Mouse (Mus musculus) lung, adult 18-20 months (tissue): ENCODE measurements around the gene Itsn2.

Experiments used
- DNase-seq, 2 experiments: peaks; one replicate each; pipeline ENCODE4 v3.0.0; 2022; ENCODE audit warnings: mixed read lengths in 2 of 2

Itsn2 gene

GRCm38 (mm10) chr12:4598666-4599428, 6.4 kb downstream of the Itsn2 start:
- no peak for DNase-seq

DNA sequence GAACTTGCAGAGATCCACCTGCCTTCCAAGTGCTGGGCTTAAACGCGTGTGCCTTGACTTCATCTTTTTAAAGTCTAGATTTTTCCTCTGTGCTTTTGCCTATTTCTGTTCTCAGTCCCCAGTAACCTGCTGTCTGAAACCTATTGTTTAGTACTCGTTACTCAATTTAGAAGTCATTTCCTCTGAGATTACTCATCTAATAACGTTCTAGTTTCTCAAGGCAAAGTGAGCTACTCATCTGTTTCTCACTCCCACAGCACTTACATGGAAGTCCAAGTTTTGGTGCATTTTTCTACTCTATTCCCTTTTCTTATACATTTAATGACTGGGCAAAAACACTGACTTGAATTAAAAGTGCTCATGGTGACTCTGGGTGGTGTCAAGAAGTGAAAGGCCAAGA, 7.3 kb downstream of the Itsn2 start:
- no peak for DNase-seq

- DNase-seq: no peak
These were observed 14.2 kb downstream of the Itsn2 start for GRCm38 (mm10) chr12:4606625-4607024.

- DNase-seq: no peak
These were observed 22.3 kb downstream of the Itsn2 start for GRCm38 (mm10) chr12:4614722-4615121.

DNA sequence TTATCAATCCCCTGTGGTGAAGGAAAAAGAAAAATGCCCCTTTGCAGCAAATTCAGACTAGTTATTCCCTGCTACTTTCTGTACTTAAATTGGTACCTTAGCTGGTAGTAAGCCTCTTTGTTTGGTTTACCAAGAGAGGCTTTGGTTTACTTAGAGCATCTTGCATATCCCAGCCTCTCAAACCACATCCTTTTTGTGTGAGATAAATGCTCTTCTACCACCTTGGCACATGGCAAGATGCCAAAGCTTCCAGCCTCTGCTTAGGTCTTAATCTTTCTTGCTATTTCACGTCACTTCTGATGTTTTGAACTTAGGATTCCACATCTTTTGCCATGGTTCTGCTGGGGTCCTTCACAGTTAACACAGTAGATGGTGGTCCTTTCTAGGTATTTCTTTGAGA, 31.8 kb downstream of the Itsn2 start:
- DNase-seq: no peak

DNA sequence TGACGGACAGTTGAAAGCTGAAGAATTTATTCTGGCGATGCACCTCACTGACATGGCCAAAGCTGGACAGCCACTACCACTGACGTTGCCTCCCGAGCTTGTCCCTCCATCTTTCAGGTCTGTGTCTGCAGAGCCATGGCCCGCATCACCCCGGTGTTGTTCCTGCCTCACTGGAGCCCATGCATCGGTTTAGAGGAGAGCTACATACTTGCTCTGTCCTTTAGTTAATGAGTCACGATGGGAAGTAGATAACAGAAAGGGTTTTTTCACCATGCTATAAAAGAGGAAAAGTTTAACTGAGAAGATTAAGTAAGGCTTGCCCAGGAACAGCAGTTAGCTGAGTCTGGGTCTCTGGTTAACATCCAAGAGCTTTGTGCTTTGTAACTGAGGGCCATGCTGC, 40.5 kb downstream of the Itsn2 start:
- DNase-seq: no peak

DNA sequence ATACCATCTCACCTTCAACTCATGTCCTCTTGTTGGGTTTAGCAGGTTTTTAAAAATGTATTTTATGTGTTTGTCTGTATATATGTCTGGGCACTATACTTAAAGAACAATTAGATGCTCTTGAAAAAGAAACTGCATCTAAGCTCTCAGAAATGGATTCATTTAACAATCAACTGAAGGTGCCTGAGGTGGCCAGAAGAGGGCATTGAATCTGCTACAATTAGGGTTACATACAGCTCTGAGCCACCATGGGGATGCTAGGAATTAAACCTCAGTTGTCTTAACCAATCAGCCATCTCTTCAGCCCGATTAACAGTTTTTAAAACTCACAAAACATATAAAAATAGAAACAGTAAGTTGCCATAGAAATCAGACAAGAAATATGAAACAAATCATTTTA, 46.0 kb downstream of the Itsn2 start:
- DNase-seq: no peak

DNA sequence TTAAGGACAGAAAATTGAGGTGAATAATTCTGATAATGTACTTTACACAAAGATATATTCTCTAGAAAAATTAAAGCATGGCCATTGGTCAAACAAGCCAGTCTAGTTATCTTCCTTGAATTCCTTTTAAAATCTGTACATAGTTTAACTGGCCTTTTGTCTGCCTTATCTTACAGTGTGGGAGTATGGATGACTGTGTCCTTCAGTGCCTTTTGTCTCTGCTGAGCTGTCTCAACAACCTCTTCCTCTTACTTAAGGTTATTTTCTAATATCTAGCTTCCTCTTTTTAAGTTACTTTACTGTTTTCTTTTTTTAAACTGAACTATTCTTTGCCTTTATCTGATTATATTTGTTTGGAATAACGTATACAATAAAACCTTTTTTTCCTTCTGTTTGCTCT, 48.3 kb downstream of the Itsn2 start:
- DNase-seq: no peak

- no peak for DNase-seq
These were observed 64.4 kb downstream of the Itsn2 start for GRCm38 (mm10) chr12:4656813-4657212.

- DNase-seq: no peak
These were observed 72.7 kb downstream of the Itsn2 start for GRCm38 (mm10) chr12:4664929-4665674.

DNA sequence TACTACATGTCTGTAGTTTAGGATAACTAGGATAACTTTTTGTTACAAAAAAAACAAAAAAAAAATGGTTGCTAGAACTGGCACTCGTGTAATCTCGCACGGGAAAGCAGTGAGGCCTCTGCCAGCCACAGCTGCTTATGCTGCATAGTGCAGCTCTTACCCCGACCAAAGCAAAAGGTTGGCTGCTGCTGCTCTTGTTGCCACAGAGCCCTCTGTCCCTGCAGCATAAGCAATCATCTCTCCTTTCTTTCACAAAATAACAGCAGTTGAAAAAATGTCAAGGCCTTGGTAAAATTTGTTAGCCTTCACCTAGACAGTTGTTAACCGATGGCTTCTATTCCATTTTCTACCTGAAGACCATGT, 73.2 kb downstream of the Itsn2 start:
- DNase-seq: no peak

GRCm38 (mm10) chr12:4676336-4676735, 83.9 kb downstream of the Itsn2 start:
- no peak for DNase-seq

GRCm38 (mm10) chr12:4679971-4680370, 87.5 kb downstream of the Itsn2 start:
- DNase-seq: no peak

- no peak for DNase-seq
These were observed 93.0 kb downstream of the Itsn2 start for GRCm38 (mm10) chr12:4685441-4685840.

GRCm38 (mm10) chr12:4688386-4688785, 95.9 kb downstream of the Itsn2 start:
- DNase-seq: no peak

DNA sequence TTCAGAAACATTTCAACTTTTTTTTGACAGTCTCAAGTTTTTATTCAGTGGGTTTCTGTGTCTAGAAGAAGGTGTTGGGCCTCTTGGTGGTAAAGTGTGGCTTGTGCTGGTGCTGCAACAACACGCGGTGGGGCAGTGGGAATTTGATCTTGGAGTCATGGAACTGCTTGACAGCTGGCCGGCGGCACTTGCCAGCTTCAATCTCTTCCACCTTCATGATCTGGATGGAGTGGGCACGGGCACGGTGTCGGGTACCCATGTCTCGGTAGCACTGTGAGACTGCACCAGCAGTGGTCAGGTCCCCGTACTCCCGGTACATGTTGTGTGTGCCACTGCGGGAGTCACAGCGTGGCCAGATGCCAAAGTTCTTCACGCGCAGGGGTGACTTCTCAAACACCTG, 96.9 kb downstream of the Itsn2 start:
- no peak for DNase-seq

DNA sequence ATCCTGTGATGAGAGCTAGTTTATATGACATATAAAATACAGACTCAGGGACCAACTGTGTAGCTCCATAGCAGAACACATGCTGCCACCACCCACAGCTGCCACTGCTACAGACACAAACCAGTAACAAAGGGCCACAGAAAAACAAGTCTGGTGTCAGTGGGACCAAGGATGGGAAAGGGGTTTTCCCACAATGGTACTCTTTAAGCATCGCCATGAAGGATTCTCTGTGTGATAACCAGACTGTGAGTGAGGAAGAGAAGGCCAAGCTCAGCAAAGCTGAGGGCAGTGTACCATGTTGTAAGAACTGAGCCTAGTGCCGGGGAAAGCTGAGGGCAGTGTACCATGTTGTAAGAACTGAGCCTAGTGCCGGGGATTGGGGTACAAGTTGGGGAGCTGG, 98.8 kb downstream of the Itsn2 start:
- DNase-seq: no peak

DNA sequence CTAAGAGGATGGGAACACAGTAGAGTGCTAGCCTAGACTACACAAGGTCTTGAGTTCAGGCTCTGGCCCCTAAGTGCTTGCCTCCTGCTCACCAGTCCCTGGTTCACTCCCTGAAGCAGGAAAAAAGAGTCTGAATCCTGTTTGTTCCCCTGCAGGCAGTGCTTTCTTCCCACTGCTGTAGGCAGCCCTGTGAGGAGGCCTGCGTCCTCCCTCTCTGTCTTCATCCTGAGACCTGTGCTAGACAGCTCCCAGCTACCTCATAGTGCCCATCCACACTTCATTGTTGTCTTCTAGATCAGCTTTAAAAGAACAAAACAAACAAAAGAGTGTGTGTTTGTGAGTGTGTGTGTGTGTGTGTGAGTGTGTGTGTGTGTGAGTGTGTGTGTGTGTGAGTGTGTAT, 102.1 kb downstream of the Itsn2 start:
- DNase-seq: no peak

GRCm38 (mm10) chr12:4705626-4706025, 113.2 kb downstream of the Itsn2 start:
- DNase-seq: peak in 1 of 2 experiments; percentile 19

- no peak for DNase-seq
These were observed 113.7 kb downstream of the Itsn2 start for GRCm38 (mm10) chr12:4706175-4706574.

DNA sequence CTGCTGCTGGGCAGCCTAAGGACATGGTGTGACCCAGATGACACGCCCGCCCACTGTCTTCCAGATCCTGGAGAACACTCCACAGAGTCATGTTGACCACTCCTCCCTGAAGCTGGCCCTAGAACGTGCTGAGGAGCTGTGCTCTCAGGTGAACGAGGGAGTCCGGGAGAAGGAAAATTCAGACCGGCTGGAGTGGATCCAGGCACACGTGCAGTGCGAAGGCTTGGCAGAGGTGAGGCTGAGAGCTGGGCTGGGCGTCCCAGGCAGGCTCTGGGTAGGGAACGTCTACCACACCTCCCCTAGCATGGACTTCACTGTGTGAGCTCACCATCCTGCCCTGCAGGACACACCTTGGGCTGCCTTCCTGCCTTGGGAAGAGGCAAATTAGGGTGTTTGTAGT, 114.5 kb downstream of the Itsn2 start:
- DNase-seq: peak; percentile 24 to 52

DNA sequence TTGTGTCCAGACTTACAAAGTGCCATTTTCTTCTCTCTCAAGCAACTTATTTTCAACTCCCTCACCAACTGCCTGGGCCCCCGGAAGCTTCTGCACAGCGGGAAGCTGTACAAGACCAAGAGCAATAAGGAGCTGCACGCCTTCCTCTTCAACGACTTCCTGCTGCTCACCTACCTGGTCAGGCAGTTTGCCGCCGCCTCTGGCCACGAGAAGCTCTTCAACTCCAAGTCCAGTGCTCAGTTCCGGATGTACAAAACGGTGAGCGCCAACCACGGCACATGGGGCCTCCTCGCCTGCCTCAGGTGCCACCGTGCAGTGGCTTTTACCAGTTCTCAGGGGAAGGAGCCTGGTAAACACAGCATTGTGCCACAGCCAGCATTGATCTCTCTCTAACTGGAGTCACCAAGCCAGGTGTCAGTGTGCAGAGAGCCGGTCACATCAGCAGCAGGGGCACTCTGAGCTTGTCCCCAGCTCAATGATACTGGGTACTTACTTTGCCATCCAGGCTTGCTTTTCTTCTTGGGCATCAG, 115.1 kb downstream of the Itsn2 start:
- DNase-seq: peak; percentile 10 to 15

DNA sequence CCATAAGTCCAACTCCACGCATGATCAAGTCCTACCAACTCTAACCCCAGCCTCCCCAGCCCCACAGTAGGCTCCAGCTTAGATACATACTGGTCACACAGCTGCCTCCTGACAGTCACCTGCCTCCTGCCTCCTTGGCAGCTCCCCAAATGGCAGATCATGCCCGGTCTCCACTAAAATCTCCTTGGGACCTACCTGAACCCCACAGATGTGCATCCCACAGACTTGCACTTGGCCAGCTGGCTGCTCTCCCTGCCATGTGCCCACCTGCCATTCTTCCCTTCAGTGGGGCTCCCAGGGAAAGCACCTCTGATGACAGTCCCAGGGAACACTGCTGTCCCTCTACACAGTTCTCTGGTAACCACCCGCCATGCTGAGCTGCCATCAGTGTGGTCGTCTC, 115.9 kb downstream of the Itsn2 start:
- no peak for DNase-seq

DNA sequence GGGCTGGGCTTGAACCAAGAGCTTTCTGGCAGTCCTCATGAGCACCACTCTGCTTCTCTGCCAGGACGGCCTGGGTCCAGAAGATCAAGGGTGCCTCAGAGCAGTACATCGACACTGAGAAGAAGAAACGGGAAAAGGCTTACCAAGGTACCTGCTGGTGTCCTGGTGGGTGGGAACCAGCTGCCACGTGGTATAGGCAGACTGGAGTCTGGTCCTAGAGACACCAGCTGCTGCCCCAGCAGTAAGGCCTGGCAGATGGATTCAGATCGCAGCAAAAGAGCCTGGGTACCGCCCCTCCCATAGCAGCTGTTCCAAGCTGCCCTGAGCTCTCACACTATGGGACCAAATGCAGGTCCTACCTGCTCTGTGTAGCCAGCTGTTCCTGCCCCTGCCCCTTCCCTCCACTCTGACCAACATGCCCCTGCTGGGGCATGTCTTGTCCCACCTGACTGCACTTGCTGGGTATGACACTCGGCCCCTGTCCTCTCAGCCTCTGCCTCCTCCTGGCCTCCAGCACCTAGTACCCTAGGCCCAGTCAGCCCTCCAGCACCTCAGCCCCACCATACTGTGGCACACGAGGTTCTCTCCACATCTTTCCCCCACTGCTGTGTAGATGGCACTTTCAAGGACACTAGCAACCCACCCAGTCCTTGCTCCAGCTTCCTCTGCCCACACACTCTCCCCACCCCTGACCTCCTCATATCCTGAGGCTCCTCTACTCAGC, 116.6 kb downstream of the Itsn2 start:
- no peak for DNase-seq
